Mouse (Mus musculus) lung, postnatal 4 days (tissue): ENCODE data around the gene Notch2.

Experiments used
- DNase-seq, 2 experiments: peaks; one replicate each; pipeline ENCODE4 v3.0.0; 2021

The Notch2 gene

GRCm38 (mm10) chr3:98054334-98055007 lies 41.1 kb downstream of the Notch2 start:
- DNase-seq = no peak

GRCm38 (mm10) chr3:98055008-98055345 lies 41.6 kb downstream of the Notch2 start:
- no peak for DNase-seq

GRCm38 (mm10) chr3:98055808-98056728 lies 42.7 kb downstream of the Notch2 start:
- peak; percentile 60 to 84 for DNase-seq

- peak; percentile 44 to 63 for DNase-seq
Measured at GRCm38 (mm10) chr3:98056956-98057365, 43.6 kb downstream of the Notch2 start.

- no peak for DNase-seq
Measured at GRCm38 (mm10) chr3:98059076-98059475, 45.7 kb downstream of the Notch2 start.

GRCm38 (mm10) chr3:98060981-98061660 lies 47.8 kb downstream of the Notch2 start:
- no peak for DNase-seq

- no peak for DNase-seq
Measured at GRCm38 (mm10) chr3:98061661-98062330, 48.5 kb downstream of the Notch2 start.

- DNase-seq = no peak
Measured at GRCm38 (mm10) chr3:98062591-98063185, 49.4 kb downstream of the Notch2 start.

- DNase-seq = peak; percentile 70 to 76
Measured at GRCm38 (mm10) chr3:98063186-98063771, 50.0 kb downstream of the Notch2 start.

GRCm38 (mm10) chr3:98063833-98064232 lies 50.5 kb downstream of the Notch2 start:
- no peak for DNase-seq

- DNase-seq = no peak
Measured at GRCm38 (mm10) chr3:98065004-98065403, 51.7 kb downstream of the Notch2 start.

GRCm38 (mm10) chr3:98066434-98066833 lies 53.1 kb downstream of the Notch2 start:
- no peak for DNase-seq

- no peak for DNase-seq
Measured at GRCm38 (mm10) chr3:98067413-98067812, 54.1 kb downstream of the Notch2 start.

- peak in 1 of 2 experiments; percentile 38 for DNase-seq
Measured at GRCm38 (mm10) chr3:98067852-98068491, 54.6 kb downstream of the Notch2 start.

GRCm38 (mm10) chr3:98069161-98069560 lies 55.8 kb downstream of the Notch2 start:
- DNase-seq = no peak

GRCm38 (mm10) chr3:98069856-98070255 lies 56.5 kb downstream of the Notch2 start:
- DNase-seq = no peak

- peak in 1 of 2 experiments; percentile 21 for DNase-seq
Measured at GRCm38 (mm10) chr3:98072570-98072969, 59.2 kb downstream of the Notch2 start.

- peak in 1 of 2 experiments; percentile 27 for DNase-seq
Measured at GRCm38 (mm10) chr3:98073545-98073944, 60.2 kb downstream of the Notch2 start.

- DNase-seq = peak in 1 of 2 experiments; percentile 22
Measured at GRCm38 (mm10) chr3:98074622-98075231, 61.4 kb downstream of the Notch2 start.

- no peak for DNase-seq
Measured at GRCm38 (mm10) chr3:98077866-98078265, 64.5 kb downstream of the Notch2 start.

GRCm38 (mm10) chr3:98078816-98079215 lies 65.5 kb downstream of the Notch2 start:
- no peak for DNase-seq
